Mouse (Mus musculus): ENCODE data around the gene Dop1b. TPM values are rescaled to one million over a fixed set of nuclear protein-coding genes. Genes with fewer than 3 reads are reported as not detected.

The Dop1b gene
- 27.8 and 31.4 TPM in 2 replicates for polyA plus RNA-seq (2021; fragmentation: Nextera tagmentation)
- long read RNA-seq, experiment 1, partial matches to known transcripts, result 26 of 29 reads
- long read RNA-seq, experiment 1, other reads (novel, unspliced or antisense), result 3 of 29 reads
- long read RNA-seq, experiment 2, full-length matches to known transcripts, result 5 of 75 reads
- long read RNA-seq, experiment 2, partial matches to known transcripts, result 48 of 75 reads
- long read RNA-seq, experiment 2, other reads (novel, unspliced or antisense), result 22 of 75 reads

DNA sequence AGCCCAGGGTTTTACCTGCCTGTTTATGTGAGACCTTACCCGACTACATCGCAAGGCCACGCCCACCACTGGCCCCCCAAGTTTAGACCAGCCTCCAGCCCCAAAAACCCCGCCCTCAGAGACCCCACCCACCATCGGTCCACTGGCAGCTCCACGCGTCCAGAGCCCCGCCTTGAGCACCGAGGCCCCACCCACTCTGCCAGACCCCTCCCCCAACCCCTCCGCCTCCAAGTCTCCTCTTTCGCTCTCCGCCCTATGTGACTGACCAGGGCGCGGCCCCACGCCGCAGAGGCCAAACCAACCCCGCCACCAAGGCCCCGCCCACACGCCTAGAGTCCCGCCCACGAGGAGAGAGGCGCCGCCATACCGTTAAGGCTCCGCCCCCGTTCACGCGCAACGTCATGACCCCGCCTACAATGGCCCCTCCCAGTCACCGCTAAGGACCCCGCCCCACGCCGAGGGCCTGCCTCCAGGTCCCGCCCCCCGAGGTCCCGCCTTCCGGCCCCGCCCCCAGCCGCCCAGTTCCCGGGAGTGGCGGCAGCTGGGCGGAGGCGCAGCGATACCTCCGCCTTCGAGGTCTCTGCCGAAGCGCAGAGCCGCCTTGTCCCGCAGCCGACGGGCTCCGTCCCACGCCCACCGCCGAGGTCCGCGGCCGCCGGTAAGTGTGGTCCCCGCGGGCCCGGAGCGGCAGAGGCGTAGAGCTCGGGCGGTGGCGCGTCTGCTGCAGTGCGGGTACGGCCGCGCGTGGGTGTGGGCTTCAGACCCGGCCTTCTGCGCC, at the start of gene Dop1b:
Gene Dop1b (plus strand): TSS at position 494 of the 778 bp plus-strand sequence.

DNA sequence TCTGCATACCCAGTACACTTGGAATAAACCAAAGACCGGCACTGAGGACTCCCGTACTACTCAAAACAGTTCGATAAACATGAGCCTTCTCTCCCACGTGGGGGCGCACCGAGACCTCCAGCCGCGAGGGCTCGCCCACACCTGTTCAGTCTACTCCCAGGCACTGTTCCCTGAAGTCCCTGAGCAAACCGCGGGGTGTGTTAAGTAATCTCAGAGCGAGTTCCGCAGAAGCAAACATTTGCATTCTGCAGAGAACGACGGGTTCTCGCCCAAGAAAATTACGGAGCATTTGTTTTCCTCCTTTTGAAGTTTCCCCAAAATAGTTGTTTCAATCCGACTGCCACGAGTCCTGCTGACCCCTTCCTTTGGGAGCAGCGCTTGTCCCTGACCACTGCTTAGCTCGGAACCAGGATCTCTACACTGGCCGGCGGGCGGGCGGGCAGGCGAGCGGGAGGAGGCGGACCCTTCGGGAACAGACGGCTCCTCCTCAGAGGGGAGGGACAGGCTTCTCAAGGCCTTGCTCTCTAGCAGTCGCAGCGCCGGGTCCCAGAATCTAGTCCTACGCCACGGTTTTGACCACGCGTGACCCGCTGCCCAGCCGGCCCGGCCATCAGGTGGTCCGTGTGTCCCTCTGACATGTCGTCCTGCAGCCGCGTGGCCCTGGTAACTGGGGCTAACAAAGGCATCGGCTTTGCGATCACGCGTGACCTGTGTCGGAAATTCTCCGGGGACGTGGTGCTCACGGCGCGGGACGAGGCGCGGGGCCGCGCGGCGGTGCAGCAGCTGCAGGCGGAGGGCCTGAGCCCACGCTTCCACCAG, 28.8 kb upstream of the Dop1b start, which contains the start of gene Cbr3:
Gene Cbr3 (plus strand): TSS at position 527 of the 819 bp plus-strand sequence.

DNA sequence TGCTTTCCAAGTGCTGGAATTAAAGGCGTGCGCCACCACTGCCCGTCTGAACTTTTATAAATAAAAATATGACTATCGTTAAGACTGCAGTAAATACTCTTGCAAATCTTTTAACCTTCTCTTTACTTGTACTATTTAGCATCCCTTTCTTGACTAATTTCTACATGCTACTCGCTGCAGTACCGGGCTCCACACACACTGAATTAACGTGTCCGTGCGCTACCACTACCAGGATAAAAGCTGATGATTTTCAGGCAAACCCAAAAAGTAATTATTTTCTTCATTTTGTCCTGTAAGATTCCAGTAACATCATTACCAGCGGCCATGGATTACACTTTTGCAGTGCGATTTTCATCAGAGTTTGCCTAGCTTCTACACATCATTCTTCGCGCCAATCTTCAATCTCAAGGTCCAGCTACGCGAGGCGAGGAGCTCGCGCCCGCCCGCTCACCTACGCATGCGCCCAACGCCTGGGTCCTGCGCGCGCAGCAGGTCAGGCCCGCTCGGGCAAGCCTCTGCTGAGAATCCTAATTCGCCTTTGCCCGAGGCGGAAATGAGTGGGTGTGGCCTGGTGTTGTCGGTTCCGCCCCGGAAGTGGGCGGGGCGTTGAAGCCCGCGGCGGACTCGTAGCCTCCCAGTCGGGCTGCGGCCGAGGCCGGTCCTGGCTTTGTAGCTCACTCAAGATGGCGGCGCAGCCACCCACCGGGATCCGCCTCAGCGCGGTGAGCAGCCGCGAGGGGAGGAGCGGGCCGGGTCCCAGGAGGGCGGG, 120.1 kb downstream of the Dop1b start, which contains the start of gene Morc3:
Gene Morc3 (plus strand): TSS at position 495 of the 769 bp plus-strand sequence.

Other genes with a start within 250 kb of the Dop1b start
- 2.5 and 3.7 TPM in 2 replicates for gene Setd4, start 107.8 kb upstream of the Dop1b start, polyA plus RNA-seq (2021; fragmentation: Nextera tagmentation)
- 114 TPM in 2 replicates for gene Cbr1, start 106.1 kb upstream of the Dop1b start, polyA plus RNA-seq (2021; fragmentation: Nextera tagmentation)
- 0.15 TPM in 1 of 2 replicates, not detected in the other for gene Gm5678, start 83.8 kb upstream of the Dop1b start, polyA plus RNA-seq (2021; fragmentation: Nextera tagmentation)
- 21.6 and 21.7 TPM in 2 replicates for gene Cbr3, start 28.7 kb upstream of the Dop1b start, polyA plus RNA-seq (2021; fragmentation: Nextera tagmentation)
- 12.4 and 13.5 TPM in 2 replicates for gene Morc3, start 120.2 kb downstream of the Dop1b start, polyA plus RNA-seq (2021; fragmentation: Nextera tagmentation)
- gene Chaf1b, start 172.0 kb downstream of the Dop1b start, polyA plus RNA-seq (2021; fragmentation: Nextera tagmentation), result 0.41 TPM in 2 replicates

Measured in layer of hippocampus, adult 6 months (tissue).